Mouse (Mus musculus) monocyte, adult 2 months (primary cell): ENCODE measurements around the gene Ift81.

ENCODE experiments used
- DNase-seq, 2 experiments: peaks; one replicate each; pipeline ENCODE4 v3.0.0; 2022; ENCODE audit warnings: low spot score in 2 of 2, low read depth in 1 of 2

Gene Ift81

GRCm38 (mm10) chr5:122625565-122626252, 11.4 kb upstream of the Ift81 start:
- no peak for DNase-seq

GRCm38 (mm10) chr5:122624952-122625479, 10.7 kb upstream of the Ift81 start:
- DNase-seq, result no peak

GRCm38 (mm10) chr5:122623861-122624260, 9.5 kb upstream of the Ift81 start:
- DNase-seq, result no peak

GRCm38 (mm10) chr5:122622526-122622925, 8.2 kb upstream of the Ift81 start:
- DNase-seq, result no peak

GRCm38 (mm10) chr5:122621376-122621886, 7.1 kb upstream of the Ift81 start:
- no peak for DNase-seq

GRCm38 (mm10) chr5:122619686-122620296, 5.5 kb upstream of the Ift81 start:
- no peak for DNase-seq

GRCm38 (mm10) chr5:122617718-122618117, 3.4 kb upstream of the Ift81 start:
- no peak for DNase-seq

GRCm38 (mm10) chr5:122611651-122612050, 2.7 kb downstream of the Ift81 start:
- no peak for DNase-seq

- DNase-seq, result no peak
Measured at GRCm38 (mm10) chr5:122604894-122605293, 9.4 kb downstream of the Ift81 start.

- DNase-seq, result peak; percentile 55 to 65
Measured at GRCm38 (mm10) chr5:122602233-122602632, 12.1 kb downstream of the Ift81 start.

- no peak for DNase-seq
Measured at GRCm38 (mm10) chr5:122595470-122595869, 18.8 kb downstream of the Ift81 start.

GRCm38 (mm10) chr5:122589891-122590290, 24.4 kb downstream of the Ift81 start:
- DNase-seq, result no peak

GRCm38 (mm10) chr5:122585546-122585945, 28.8 kb downstream of the Ift81 start:
- DNase-seq, result no peak

GRCm38 (mm10) chr5:122584093-122584492, 30.2 kb downstream of the Ift81 start:
- DNase-seq, result no peak

GRCm38 (mm10) chr5:122576683-122577329, 37.5 kb downstream of the Ift81 start:
- DNase-seq, result no peak

GRCm38 (mm10) chr5:122572001-122572400, 42.3 kb downstream of the Ift81 start:
- no peak for DNase-seq

GRCm38 (mm10) chr5:122566626-122567025, 47.7 kb downstream of the Ift81 start:
- no peak for DNase-seq

GRCm38 (mm10) chr5:122560654-122561053, 53.7 kb downstream of the Ift81 start:
- no peak for DNase-seq

GRCm38 (mm10) chr5:122558127-122558526, 56.2 kb downstream of the Ift81 start:
- no peak for DNase-seq

GRCm38 (mm10) chr5:122555107-122555506, 59.2 kb downstream of the Ift81 start:
- DNase-seq, result no peak

GRCm38 (mm10) chr5:122552638-122553037, 61.7 kb downstream of the Ift81 start:
- no peak for DNase-seq

- no peak for DNase-seq
Measured at GRCm38 (mm10) chr5:122550460-122550859, 63.9 kb downstream of the Ift81 start.
